Mouse (Mus musculus) forebrain, embryonic 14.5 days (tissue): ENCODE results near the gene Zfp62. TPM values are rescaled to one million over a fixed set of nuclear protein-coding genes. Genes with fewer than 3 reads are reported as not detected.
A peak's percentile ranks its signal among the peaks of the same experiment; 100 is the strongest.

Source experiments
- ATAC-seq: fragments of 200-750 bp; cut with Nextera tagmentation; 2 replicates; pipeline ENCODE4 v1.8.0; 2017; ENCODE audit warnings: mild to moderate bottlenecking, moderate library complexity
- DNase-seq: peaks from one replicate; pipeline ENCODE4 v3.0.0-alpha.2; 2015; ENCODE audit warnings: low spot score
- H3K27ac ChIP-seq: fragments of 300-500 bp; sonication (generic); 2 replicates; pipeline ENCODE4 v1.5.1; 2014; ENCODE audit warnings: low read depth, mild to moderate bottlenecking, control low read depth, low read length, moderate library complexity
- H3K27me3 ChIP-seq: fragments of 300-500 bp; sonication (generic); replicated peaks from 2 replicates; pipeline ENCODE4 v1.6.1; 2014; ENCODE audit warnings: low read length, control low read depth, mixed read lengths; ENCODE audit not compliant: control insufficient read depth, insufficient read depth
- H3K36me3 ChIP-seq: fragments of 300-500 bp; sonication (generic); 2 replicates; pipeline ENCODE4 v1.6.1; 2014; ENCODE audit warnings: low read length, control low read depth; ENCODE audit not compliant: control insufficient read depth, insufficient read depth
- H3K4me1 ChIP-seq: fragments of 300-500 bp; sonication (generic); 2 replicates; pipeline ENCODE4 v1.6.1; 2014; ENCODE audit warnings: antibody characterized with exemption, low read length, control low read depth; ENCODE audit not compliant: control insufficient read depth, insufficient read depth
- H3K4me2 ChIP-seq: fragments of 300-500 bp; sonication (generic); 2 replicates; pipeline ENCODE4 v1.6.1; 2014; ENCODE audit warnings: mild to moderate bottlenecking, control low read depth, low read length
- H3K4me3 ChIP-seq: fragments of 300-500 bp; sonication (generic); 2 replicates; pipeline ENCODE4 v1.5.1; 2014; ENCODE audit warnings: low read depth, low read length, control low read depth
- H3K9ac ChIP-seq: fragments of 300-500 bp; sonication (generic); 2 replicates; pipeline ENCODE4 v1.6.1; 2014; ENCODE audit warnings: mild to moderate bottlenecking, low read length, control low read depth, moderate library complexity
- H3K9me3 ChIP-seq: fragments of 300-500 bp; sonication (generic); replicated peaks from 2 replicates; pipeline ENCODE4 v1.6.1; 2016; ENCODE audit warnings: low read length, control low read depth, mixed read lengths; ENCODE audit not compliant: control insufficient read depth
- WGBS: fragments of 180-500 bp; shearing (Covaris S2); extraction: QIAGEN DNeasy Blood & Tissue Kit; methylation state at CpG from one replicate; pipeline ENCODE4 v1.1.7; 2014; 5-methylcytosine and 5-hydroxymethylcytosine counted together
- polyA plus RNA-seq: library from polyadenylated mRNA; unstranded; fragments of >200 nt; fragmentation: Nextera tagmentation; extraction: Ambion mirVana; gene quantifications from 2 replicates; pipeline ENCODE4 v1.2.1, GENCODE M21; 2014

Zfp62 gene
- polyA plus RNA-seq, 1 experiment from 2014 or later, result 56.6 TPM

- peak overlapping the region; percentile 70; the same call in 1 of the 2 replicates for H3K27ac ChIP-seq
- whole genome bisulfite sequencing, result 29% methylated on average over 10 of the region's 10 CpGs
Measured at GRCm38 (mm10) chr11:49249811-49250421, 46.8 kb downstream of the Zfp62 start.

GRCm38 (mm10) chr11:49250422-49251379 is 47.6 kb downstream of the Zfp62 start:
- Histone ChIP-seq H3K9ac (peak overlapping the region; percentile 84), H3K36me3 (peaks cover 8% of the 10 kb centered on the region; the same call in 1 of the 2 replicates), H3K4me3 (peak overlapping the region; percentile 59), H3K27ac (peak overlapping the region; percentile 70), H3K4me2 (peak overlapping the region; percentile 87), H3K27me3 (no peaks in the 10 kb centered on the region), H3K9me3 (no peaks in the 10 kb centered on the region), H3K4me1 (peaks cover 9% of the 10 kb centered on the region; the same call in 1 of the 2 replicates)
- 3% methylated on average over 42 of the region's 45 CpGs for WGBS
- DNase-seq (peak; percentile 64), ATAC-seq (peak; percentile 95)

More at GRCm38 (mm10) chr11:49249811-49250421, 46.8 kb downstream of the Zfp62 start:
- H3K27me3 ChIP-seq, result no peaks in the 10 kb centered on the region
- peaks cover 8% of the 10 kb centered on the region; the same call in 1 of the 2 replicates for H3K36me3 ChIP-seq
- DNase-seq, result no peak
- H3K4me2 ChIP-seq, result peak overlapping the region; percentile 87
- no peak for ATAC-seq
- peak overlapping the region; percentile 84 for H3K9ac ChIP-seq
- no peaks in the 10 kb centered on the region for H3K9me3 ChIP-seq
- peak overlapping the region; percentile 59 for H3K4me3 ChIP-seq
- peaks cover 13% of the 10 kb centered on the region for H3K4me1 ChIP-seq

GRCm38 (mm10) chr11:49251380-49251761 is 48.3 kb downstream of the Zfp62 start:
- H3K9ac ChIP-seq, result no peak overlapping the region; the same call in 1 of the 2 replicates
- WGBS, result 70% methylated on average over 7 of the region's 7 CpGs

GRCm38 (mm10) chr11:49252048-49252447 is 49.0 kb downstream of the Zfp62 start:
- no peaks in the 10 kb centered on the region for H3K9me3 ChIP-seq
- H3K4me1 ChIP-seq, result peaks cover 9% of the 10 kb centered on the region; the same call in 1 of the 2 replicates
- WGBS, result 89% methylated on average over 5 of the region's 5 CpGs
- H3K27me3 ChIP-seq, result no peaks in the 10 kb centered on the region
- H3K9ac ChIP-seq, result no peak overlapping the region
- H3K27ac ChIP-seq, result no peak overlapping the region
- H3K4me3 ChIP-seq, result no peak overlapping the region
- H3K4me2 ChIP-seq, result no peak overlapping the region
- ATAC-seq, result no peak
- peaks cover 8% of the 10 kb centered on the region; the same call in 1 of the 2 replicates for H3K36me3 ChIP-seq
- no peak for DNase-seq

More at GRCm38 (mm10) chr11:49251380-49251761, 48.3 kb downstream of the Zfp62 start:
- Histone ChIP-seq H3K27me3 (no peaks in the 10 kb centered on the region), H3K9me3 (no peaks in the 10 kb centered on the region), H3K4me1 (peaks cover 9% of the 10 kb centered on the region; the same call in 1 of the 2 replicates), H3K4me2 (peak overlapping the region; percentile 87), H3K36me3 (peaks cover 8% of the 10 kb centered on the region; the same call in 1 of the 2 replicates), H3K4me3 (no peak overlapping the region), H3K27ac (no peak overlapping the region)
- ATAC-seq (no peak), DNase-seq (no peak)

GRCm38 (mm10) chr11:49253035-49253434 is 49.9 kb downstream of the Zfp62 start:
- ATAC-seq, result no peak
- 97% methylated on average over 6 of the region's 6 CpGs for whole genome bisulfite sequencing
- Histone ChIP-seq H3K4me2 (no peak overlapping the region), H3K4me1 (peaks cover 9% of the 10 kb centered on the region; the same call in 1 of the 2 replicates), H3K27me3 (no peaks in the 10 kb centered on the region), H3K9ac (no peak overlapping the region), H3K36me3 (peaks cover 8% of the 10 kb centered on the region; the same call in 1 of the 2 replicates), H3K9me3 (no peaks in the 10 kb centered on the region), H3K4me3 (no peak overlapping the region), H3K27ac (no peak overlapping the region)
- no peak for DNase-seq

GRCm38 (mm10) chr11:49259296-49259695 is 56.2 kb downstream of the Zfp62 start:
- Histone ChIP-seq H3K4me3 (no peak overlapping the region), H3K4me2 (no peak overlapping the region), H3K27me3 (no peaks in the 10 kb centered on the region), H3K9ac (no peak overlapping the region), H3K36me3 (peaks cover 26% of the 10 kb centered on the region), H3K4me1 (no peaks in the 10 kb centered on the region), H3K27ac (no peak overlapping the region), H3K9me3 (no peaks in the 10 kb centered on the region)
- no peak for DNase-seq
- WGBS, result 88% methylated on average over 2 of the region's 2 CpGs
- ATAC-seq, result no peak

- ATAC-seq (no peak), DNase-seq (no peak)
- Histone ChIP-seq H3K4me2 (no peak overlapping the region), H3K27me3 (no peaks in the 10 kb centered on the region), H3K9me3 (no peaks in the 10 kb centered on the region), H3K9ac (no peak overlapping the region), H3K36me3 (peaks cover 26% of the 10 kb centered on the region), H3K27ac (no peak overlapping the region), H3K4me3 (no peak overlapping the region), H3K4me1 (no peaks in the 10 kb centered on the region)
- 84% methylated on average over 1 of the region's 1 CpGs for WGBS
Measured at GRCm38 (mm10) chr11:49259829-49260228, 56.7 kb downstream of the Zfp62 start.

- no peaks in the 10 kb centered on the region for H3K27me3 ChIP-seq
- H3K36me3 ChIP-seq, result peaks cover 26% of the 10 kb centered on the region
- DNase-seq, result no peak
- 96% methylated on average over 21 of the region's 21 CpGs for WGBS
- H3K4me1 ChIP-seq, result no peaks in the 10 kb centered on the region
- H3K9ac ChIP-seq, result no peak overlapping the region
- H3K4me3 ChIP-seq, result no peak overlapping the region
- H3K27ac ChIP-seq, result no peak overlapping the region
- H3K9me3 ChIP-seq, result no peaks in the 10 kb centered on the region
- no peak for ATAC-seq
- H3K4me2 ChIP-seq, result no peak overlapping the region
Measured at GRCm38 (mm10) chr11:49260598-49261312, 57.7 kb downstream of the Zfp62 start.
